Mouse (Mus musculus) CH12.LX (cell line): ENCODE data around the gene Socs3.

Experiments used
- BHLHE40 ChIP-seq: IDR thresholded peaks from 2 replicates; pipeline ENCODE4 v1.6.1; 2011; ENCODE audit warnings: mild to moderate bottlenecking, low read depth, low read length, improper control_type of control experiment
- CHD2 ChIP-seq: IDR thresholded peaks from 2 replicates; pipeline ENCODE4 v1.6.1; 2011; ENCODE audit warnings: low read length, improper control_type of control experiment
- CTCF ChIP-seq, 2 experiments: IDR thresholded peaks in 1 of 2; conservative IDR thresholded peaks in 1 of 2; 2 replicates each; pipeline ENCODE4 v1.5.1; 2011 to 2012; ENCODE audit warnings: low read depth in 2 of 2, low read length in 2 of 2, improper control_type of control experiment in 1 of 2, inconsistent platforms in 1 of 2, mild to moderate bottlenecking in 1 of 2, moderate library complexity in 1 of 2
- EP300 ChIP-seq: IDR thresholded peaks from 2 replicates; pipeline ENCODE4 v1.6.1; 2011; ENCODE audit warnings: low read length, improper control_type of control experiment
- NELFE ChIP-seq: IDR thresholded peaks from 2 replicates; pipeline ENCODE4 v1.6.1; 2011; ENCODE audit warnings: low read depth, low read length, improper control_type of control experiment
- POLR2A ChIP-seq: IDR thresholded peaks from 2 replicates; pipeline ENCODE4 v1.6.1; 2011; ENCODE audit warnings: low read depth, mild to moderate bottlenecking, improper control_type of control experiment, low read length
- POLR2AphosphoS2 ChIP-seq: IDR thresholded peaks from 2 replicates; pipeline ENCODE4 v1.6.1; 2011; ENCODE audit warnings: low read depth, low read length, improper control_type of control experiment
- RAD21 ChIP-seq: IDR thresholded peaks from 2 replicates; pipeline ENCODE4 v1.6.1; 2011; ENCODE audit warnings: low read depth, mild to moderate bottlenecking, low read length, improper control_type of control experiment, moderate library complexity
- RCOR1 ChIP-seq: conservative IDR thresholded peaks from 2 replicates; pipeline ENCODE4 v1.6.1; 2012; ENCODE audit warnings: low read depth, mild to moderate bottlenecking, inconsistent platforms, low read length, improper control_type of control experiment
- ZC3H11A ChIP-seq: IDR thresholded peaks from 2 replicates; pipeline ENCODE4 v1.6.1; 2012; ENCODE audit warnings: low read depth, mild to moderate bottlenecking, inconsistent platforms, low read length, improper control_type of control experiment

- TF ChIP-seq CTCF (conservative IDR thresholded peaks at IDR 0.05 in 1 of 2, IDR thresholded peaks at IDR 0.05 in 1 of 2; ENCODE audit: low read depth in 2 of 2, low read length in 2 of 2) (no peak), CHD2 (no peak), RCOR1 (no peak), POLR2A (no peak), ZC3H11A (no peak), RAD21 (no peak), NELFE (no peak), POLR2AphosphoS2 (no peak), BHLHE40 (no peak), EP300 (no peak)
Observed at GRCm38 (mm10) chr11:118007460-118008143, 37.8 kb upstream of the Socs3 start.
